Mouse (Mus musculus): ENCODE results near the gene Aig1. TPM values are rescaled to one million over a fixed set of nuclear protein-coding genes. Genes with fewer than 3 reads are reported as not detected.
A peak's percentile ranks its signal among the peaks of the same experiment; 100 is the strongest.

Gene Aig1
- polyA plus RNA-seq, 1 experiment from 2014 or later: 48.8 TPM

- ATAC-seq (ENCODE audit: low FRiP score, low read depth): no peak
- Histone ChIP-seq H3K4me3 (no peak overlapping the region), H3K9ac (no peak overlapping the region), H3K4me1 (no peaks in the 10 kb centered on the region), H3K9me3 (no peaks in the 10 kb centered on the region), H3K36me3 (no peaks in the 10 kb centered on the region), H3K27me3 (replicated peaks) (no peaks in the 10 kb centered on the region), H3K27ac (no peak overlapping the region), H3K4me2 (replicated peaks) (no peak overlapping the region)
- 60% methylated on average over 6 of the region's 6 CpGs for WGBS
Observed at GRCm38 (mm10) chr10:13767076-13767475, 101.7 kb downstream of the Aig1 start.

- H3K4me3 ChIP-seq: no peak overlapping the region
- ATAC-seq (ENCODE audit: low FRiP score, low read depth): no peak
- H3K9me3 ChIP-seq: no peaks in the 10 kb centered on the region
- WGBS: 75% methylated on average over 2 of the region's 2 CpGs
- H3K9ac ChIP-seq: no peak overlapping the region
- no peak overlapping the region for H3K4me2 ChIP-seq (replicated peaks)
- H3K27me3 ChIP-seq (replicated peaks): no peaks in the 10 kb centered on the region
- no peaks in the 10 kb centered on the region for H3K4me1 ChIP-seq
- no peaks in the 10 kb centered on the region for H3K36me3 ChIP-seq
- H3K27ac ChIP-seq: no peak overlapping the region
Observed at GRCm38 (mm10) chr10:13763151-13763550, 105.6 kb downstream of the Aig1 start.

GRCm38 (mm10) chr10:13754712-13755111 is 114.1 kb downstream of the Aig1 start:
- no peaks in the 10 kb centered on the region for H3K27me3 ChIP-seq (replicated peaks)

GRCm38 (mm10) chr10:13753777-13754176 is 115.0 kb downstream of the Aig1 start:
- H3K4me1 ChIP-seq: 0 out of 2 replicates have a peak, but pooled peaks cover 10% of the 10 kb centered on the region
- no peaks in the 10 kb centered on the region for H3K9me3 ChIP-seq
- H3K4me2 ChIP-seq (replicated peaks): no peak overlapping the region
- no peak overlapping the region for H3K4me3 ChIP-seq
- H3K36me3 ChIP-seq: no peaks in the 10 kb centered on the region
- ATAC-seq (ENCODE audit: low FRiP score, low read depth): no peak
- no peak overlapping the region for H3K27ac ChIP-seq
- 35% methylated on average over 5 of the region's 5 CpGs for WGBS
- no peak overlapping the region for H3K9ac ChIP-seq
- H3K27me3 ChIP-seq (replicated peaks): no peaks in the 10 kb centered on the region

More at GRCm38 (mm10) chr10:13754712-13755111, 114.1 kb downstream of the Aig1 start:
- no peak overlapping the region for H3K9ac ChIP-seq
- H3K36me3 ChIP-seq: no peaks in the 10 kb centered on the region
- no peak overlapping the region for H3K4me2 ChIP-seq (replicated peaks)
- H3K9me3 ChIP-seq: no peaks in the 10 kb centered on the region
- no peak for ATAC-seq (ENCODE audit: low FRiP score, low read depth)
- 0 out of 2 replicates have a peak, but pooled peaks cover 10% of the 10 kb centered on the region for H3K4me1 ChIP-seq
- H3K4me3 ChIP-seq: no peak overlapping the region
- H3K27ac ChIP-seq: no peak overlapping the region
- WGBS: 91% methylated on average over 1 of the region's 1 CpGs

- H3K36me3 ChIP-seq: no peaks in the 10 kb centered on the region
- ATAC-seq (ENCODE audit: low FRiP score, low read depth): no peak
- H3K4me3 ChIP-seq: no peak overlapping the region
- no peak overlapping the region for H3K4me2 ChIP-seq (replicated peaks)
- WGBS: 91% methylated on average over 18 of the region's 18 CpGs
- H3K9ac ChIP-seq: no peak overlapping the region
- H3K27me3 ChIP-seq (replicated peaks): no peaks in the 10 kb centered on the region
- H3K9me3 ChIP-seq: no peaks in the 10 kb centered on the region
- H3K4me1 ChIP-seq: no peaks in the 10 kb centered on the region
- no peak overlapping the region for H3K27ac ChIP-seq
Observed at GRCm38 (mm10) chr10:13739494-13740140, 129.2 kb downstream of the Aig1 start.

GRCm38 (mm10) chr10:13730039-13730748 is 138.6 kb downstream of the Aig1 start:
- Histone ChIP-seq H3K9me3 (no peaks in the 10 kb centered on the region), H3K4me1 (no peaks in the 10 kb centered on the region), H3K27ac (no peak overlapping the region), H3K9ac (no peak overlapping the region), H3K27me3 (replicated peaks) (no peaks in the 10 kb centered on the region), H3K36me3 (no peaks in the 10 kb centered on the region), H3K4me3 (no peak overlapping the region), H3K4me2 (replicated peaks) (no peak overlapping the region)
- ATAC-seq (ENCODE audit: low FRiP score, low read depth): no peak
- 87% methylated on average over 4 of the region's 4 CpGs for WGBS

- Histone ChIP-seq H3K9ac (no peak overlapping the region), H3K4me1 (no peaks in the 10 kb centered on the region), H3K36me3 (no peaks in the 10 kb centered on the region), H3K27ac (no peak overlapping the region), H3K4me2 (replicated peaks) (no peak overlapping the region), H3K27me3 (replicated peaks) (no peaks in the 10 kb centered on the region), H3K4me3 (no peak overlapping the region), H3K9me3 (no peaks in the 10 kb centered on the region)
- 80% methylated on average over 6 of the region's 6 CpGs for WGBS
- no peak for ATAC-seq (ENCODE audit: low FRiP score, low read depth)
Observed at GRCm38 (mm10) chr10:13727676-13728075, 141.1 kb downstream of the Aig1 start.

- no peaks in the 10 kb centered on the region for H3K4me1 ChIP-seq
- H3K27ac ChIP-seq: no peak overlapping the region
- H3K9ac ChIP-seq: no peak overlapping the region
- WGBS: 83% methylated on average over 2 of the region's 2 CpGs
- H3K27me3 ChIP-seq (replicated peaks): no peaks in the 10 kb centered on the region
- no peak overlapping the region for H3K4me2 ChIP-seq (replicated peaks)
- H3K36me3 ChIP-seq: no peaks in the 10 kb centered on the region
- H3K4me3 ChIP-seq: no peak overlapping the region
- H3K9me3 ChIP-seq: no peaks in the 10 kb centered on the region
- no peak for ATAC-seq (ENCODE audit: low FRiP score, low read depth)
Observed at GRCm38 (mm10) chr10:13726206-13726605, 142.6 kb downstream of the Aig1 start.

- Histone ChIP-seq H3K4me1 (no peaks in the 10 kb centered on the region), H3K9ac (no peak overlapping the region), H3K27ac (no peak overlapping the region), H3K36me3 (no peaks in the 10 kb centered on the region), H3K4me2 (replicated peaks) (no peak overlapping the region), H3K4me3 (no peak overlapping the region), H3K27me3 (replicated peaks) (no peaks in the 10 kb centered on the region), H3K9me3 (no peaks in the 10 kb centered on the region)
- WGBS: 92% methylated on average over 3 of the region's 3 CpGs
- no peak for ATAC-seq (ENCODE audit: low FRiP score, low read depth)
Observed at GRCm38 (mm10) chr10:13725276-13725675, 143.5 kb downstream of the Aig1 start.

- 66% methylated on average over 2 of the region's 2 CpGs for WGBS
Observed at GRCm38 (mm10) chr10:13716132-13716531, 152.6 kb downstream of the Aig1 start.

GRCm38 (mm10) chr10:13715584-13715983 is 153.2 kb downstream of the Aig1 start:
- 92% methylated on average over 6 of the region's 6 CpGs for WGBS
- ATAC-seq (ENCODE audit: low FRiP score, low read depth): no peak
- H3K36me3 ChIP-seq: no peaks in the 10 kb centered on the region
- H3K9me3 ChIP-seq: peaks cover 5% of the 10 kb centered on the region; the same call in 1 of the 2 replicates
- peaks cover 26% of the 10 kb centered on the region for H3K4me1 ChIP-seq
- no peak overlapping the region for H3K4me2 ChIP-seq (replicated peaks)
- no peak overlapping the region for H3K27ac ChIP-seq
- 0 out of 2 replicates have a peak, but pooled peaks cover 8% of the 10 kb centered on the region for H3K27me3 ChIP-seq (replicated peaks)
- H3K9ac ChIP-seq: no peak overlapping the region
- H3K4me3 ChIP-seq: no peak overlapping the region

More at GRCm38 (mm10) chr10:13716132-13716531, 152.6 kb downstream of the Aig1 start:
- no peak overlapping the region for H3K4me3 ChIP-seq
- no peak for ATAC-seq (ENCODE audit: low FRiP score, low read depth)
- no peak overlapping the region for H3K9ac ChIP-seq
- H3K27ac ChIP-seq: no peak overlapping the region
- H3K4me1 ChIP-seq: peaks cover 26% of the 10 kb centered on the region
- H3K4me2 ChIP-seq (replicated peaks): no peak overlapping the region
- 0 out of 2 replicates have a peak, but pooled peaks cover 8% of the 10 kb centered on the region for H3K27me3 ChIP-seq (replicated peaks)
- no peaks in the 10 kb centered on the region for H3K36me3 ChIP-seq
- H3K9me3 ChIP-seq: peaks cover 5% of the 10 kb centered on the region; the same call in 1 of the 2 replicates

GRCm38 (mm10) chr10:13714920-13715293 is 153.9 kb downstream of the Aig1 start:
- WGBS: 30% methylated on average over 7 of the region's 7 CpGs
- peaks cover 5% of the 10 kb centered on the region; the same call in 1 of the 2 replicates for H3K9me3 ChIP-seq
- peak; percentile 60 for ATAC-seq (ENCODE audit: low FRiP score, low read depth)
- no peaks in the 10 kb centered on the region for H3K36me3 ChIP-seq
- 0 out of 2 replicates have a peak, but pooled peaks cover 8% of the 10 kb centered on the region for H3K27me3 ChIP-seq (replicated peaks)
- H3K4me3 ChIP-seq: no peak overlapping the region
- H3K4me2 ChIP-seq (replicated peaks): peak overlapping the region; percentile 34
- H3K27ac ChIP-seq: no peak overlapping the region
- no peak overlapping the region for H3K9ac ChIP-seq
- peaks cover 26% of the 10 kb centered on the region for H3K4me1 ChIP-seq
